Mouse (Mus musculus) neural tube, embryonic 12.5 days (tissue): ENCODE results near the gene Ftl1. TPM values are rescaled to one million over a fixed set of nuclear protein-coding genes. Genes with fewer than 3 reads are reported as not detected.

ENCODE experiments used
- ATAC-seq: fragments of 200-750 bp; cut with Nextera tagmentation; 2 replicates; pipeline ENCODE4 v1.8.0; 2017; ENCODE audit warnings: low read depth, mild to moderate bottlenecking, moderate TSS enrichment, moderate library complexity; ENCODE audit not compliant: low FRiP score
- H3K27ac ChIP-seq: fragments of 300-500 bp; sonication (generic); 2 replicates; pipeline ENCODE4 v1.5.1; 2016
- H3K27me3 ChIP-seq: fragments of 300-500 bp; sonication (generic); replicated peaks from 2 replicates; pipeline ENCODE4 v1.6.1; 2016; ENCODE audit warnings: mild to moderate bottlenecking
- H3K36me3 ChIP-seq: fragments of 300-500 bp; sonication (generic); 2 replicates; pipeline ENCODE4 v1.6.1; 2016; ENCODE audit warnings: mild to moderate bottlenecking
- H3K4me1 ChIP-seq: fragments of 300-500 bp; sonication (generic); 2 replicates; pipeline ENCODE4 v1.6.1; 2016
- H3K4me2 ChIP-seq: fragments of 300-500 bp; sonication (generic); replicated peaks from 2 replicates; pipeline ENCODE4 v1.6.1; 2016; ENCODE audit warnings: mild to moderate bottlenecking
- H3K4me3 ChIP-seq: fragments of 300-500 bp; sonication (generic); 2 replicates; pipeline ENCODE4 v1.5.1; 2016
- H3K9ac ChIP-seq: fragments of 300-500 bp; sonication (generic); 2 replicates; pipeline ENCODE4 v1.6.1; 2016; ENCODE audit warnings: mild to moderate bottlenecking
- H3K9me3 ChIP-seq: fragments of 300-500 bp; sonication (generic); 2 replicates; pipeline ENCODE4 v1.6.1; 2016; ENCODE audit warnings: mild to moderate bottlenecking
- WGBS: fragments of 180-500 bp; shearing (Covaris S2); methylation state at CpG from one replicate; pipeline ENCODE4 v1.1.7; 2016; 5-methylcytosine and 5-hydroxymethylcytosine counted together
- polyA plus RNA-seq: library from polyadenylated mRNA; unstranded; fragments of >200 nt; fragmentation: Nextera tagmentation; extraction: Ambion mirVana; gene quantifications from 2 replicates; pipeline ENCODE4 v1.2.1, GENCODE M21; 2016

The Ftl1 gene
- polyA plus RNA-seq, 1 experiment from 2014 or later = 5,746 TPM

GRCm38 (mm10) chr7:45437521-45438276, 22.0 kb downstream of the Ftl1 start, which contains the start of gene Ruvbl2:
Gene Ruvbl2, minus strand, starts transcription at chr7:45438096.
- Histone ChIP-seq H3K4me3 (no peak within 1 kb of the TSS), H3K4me2 (peak within 1 kb of the TSS; percentile 14), H3K27me3 (no peaks in the 10 kb centered on the region), H3K27ac (no peak within 1 kb of the TSS), H3K4me1 (peaks cover 42% of the 10 kb centered on the region), H3K9me3 (no peaks in the 10 kb centered on the region), H3K9ac (no peak within 1 kb of the TSS), H3K36me3 (peaks cover 23% of the 10 kb centered on the region)
- ATAC-seq = no peak
- 17% methylated on average over 19 of the region's 19 CpGs for WGBS

DNA sequence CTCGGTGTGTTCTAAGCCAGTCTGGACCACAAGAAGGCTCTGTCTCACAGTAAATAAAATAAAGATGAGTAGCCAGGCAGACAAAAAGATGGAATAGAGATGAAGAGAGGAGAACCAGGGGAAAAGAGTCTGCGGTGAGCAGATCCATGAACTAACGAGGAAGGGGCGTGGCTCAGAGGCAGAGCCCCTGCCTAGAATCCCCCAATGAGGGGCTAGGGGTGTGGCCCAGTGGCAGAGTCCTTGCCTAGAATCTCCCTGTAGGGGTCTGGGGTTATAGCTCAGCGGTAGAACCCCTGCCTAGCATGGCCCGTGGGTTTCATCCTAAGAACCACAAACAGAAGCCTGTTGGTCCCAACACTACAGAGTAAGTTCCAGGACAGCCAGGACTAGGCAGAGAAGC, 22.6 kb downstream of the Ftl1 start:
- Histone ChIP-seq H3K4me2 (peak overlapping the region; percentile 14; the same call in 1 of the 2 replicates), H3K4me1 (peaks cover 43% of the 10 kb centered on the region), H3K9ac (no peak overlapping the region)

DNA sequence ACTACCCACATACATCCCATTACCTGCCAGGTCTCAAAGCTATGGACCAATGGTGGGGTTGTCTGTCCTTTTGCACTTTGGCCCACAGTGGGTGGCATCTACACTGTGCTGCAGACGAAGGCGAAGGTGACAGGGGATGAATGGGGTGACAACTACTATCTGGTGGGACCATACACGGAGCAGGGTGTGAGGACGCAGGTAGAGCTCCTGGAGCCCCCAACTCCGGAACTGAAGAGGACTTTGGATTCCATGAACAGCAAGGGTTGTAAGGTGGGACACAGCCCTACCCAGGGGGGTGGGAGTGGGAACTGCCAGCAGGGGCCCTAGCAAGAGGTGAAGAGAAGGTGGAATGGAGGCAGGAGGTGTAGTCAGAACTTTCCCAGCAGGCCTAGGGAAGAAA, 23.2 kb downstream of the Ftl1 start:
- Histone ChIP-seq H3K4me2 (0 out of 2 replicates have a peak overlapping the region, but pooled peaks have one; percentile 7), H3K27me3 (no peaks in the 10 kb centered on the region), H3K4me1 (peaks cover 43% of the 10 kb centered on the region), H3K27ac (no peak overlapping the region), H3K9ac (peak overlapping the region; percentile 5; the same call in 1 of the 2 replicates), H3K9me3 (no peaks in the 10 kb centered on the region), H3K4me3 (no peak overlapping the region), H3K36me3 (peaks cover 27% of the 10 kb centered on the region)
- 94% methylated on average over 5 of the region's 5 CpGs for WGBS
- ATAC-seq = no peak

More for the DNA sequence above, 22.6 kb downstream of the Ftl1 start:
- no peak for ATAC-seq
- Histone ChIP-seq H3K27me3 (no peaks in the 10 kb centered on the region), H3K9me3 (no peaks in the 10 kb centered on the region), H3K4me3 (no peak overlapping the region), H3K27ac (no peak overlapping the region), H3K36me3 (peaks cover 25% of the 10 kb centered on the region)
- 22% methylated on average over 6 of the region's 6 CpGs for WGBS

GRCm38 (mm10) chr7:45435038-45435437, 24.6 kb downstream of the Ftl1 start:
- peak; percentile 7; the same call in 1 of the 2 replicates for ATAC-seq
- Histone ChIP-seq H3K27me3 (no peaks in the 10 kb centered on the region), H3K4me3 (peak overlapping the region; percentile 85), H3K36me3 (peaks cover 27% of the 10 kb centered on the region), H3K4me2 (peak overlapping the region; percentile 83), H3K4me1 (peaks cover 43% of the 10 kb centered on the region), H3K9ac (peak overlapping the region; percentile 53), H3K27ac (no peak overlapping the region), H3K9me3 (no peaks in the 10 kb centered on the region)
- WGBS = 3% methylated on average over 16 of the region's 16 CpGs

DNA sequence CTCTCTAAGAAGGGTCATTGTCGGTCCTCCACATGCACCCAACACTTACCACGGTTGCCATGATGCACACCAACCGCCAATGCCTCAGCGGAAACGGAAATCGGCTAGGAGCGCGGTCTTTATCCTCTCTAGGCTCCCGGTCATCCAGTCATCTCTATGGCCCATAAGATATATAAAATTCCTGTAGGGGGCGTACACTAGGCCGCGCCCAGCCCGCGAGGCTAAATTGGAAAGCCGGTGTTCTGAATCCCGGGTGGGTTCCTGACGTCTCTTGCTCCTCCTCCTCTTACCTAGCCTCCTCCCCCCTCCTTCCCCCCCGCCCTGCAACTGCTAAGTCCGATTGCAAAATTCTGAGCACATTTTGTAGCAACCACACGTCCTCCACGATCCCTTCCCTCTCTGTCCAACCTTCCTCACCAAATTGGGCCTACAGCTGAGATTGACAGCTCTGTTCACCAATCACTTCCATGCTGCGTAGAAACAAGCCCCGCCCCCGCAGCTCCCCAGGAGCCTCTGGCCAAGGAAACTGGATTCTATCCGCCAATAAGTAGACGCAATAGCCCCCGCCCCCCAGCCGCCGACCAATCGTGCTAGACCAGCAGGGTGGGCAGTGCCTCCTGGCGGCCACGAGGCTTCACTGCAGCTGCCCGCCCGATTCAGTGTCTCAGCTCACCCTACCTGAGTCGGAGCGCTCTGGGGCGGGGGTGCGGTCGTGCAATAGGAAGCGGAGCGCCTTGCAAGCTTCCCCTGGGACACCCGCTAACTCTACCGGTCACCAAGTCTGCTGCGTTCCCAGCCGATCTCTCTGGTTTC, 25.3 kb downstream of the Ftl1 start, which contains the start of gene Gys1:
Gene Gys1 (plus strand): TSS at position 642 of the 813 bp plus-strand sequence.
- Histone ChIP-seq H3K9me3 (no peaks in the 10 kb centered on the region), H3K4me2 (peak within 1 kb of the TSS; percentile 83), H3K27ac (peak within 1 kb of the TSS; percentile 60), H3K4me1 (peaks cover 43% of the 10 kb centered on the region), H3K36me3 (peaks cover 27% of the 10 kb centered on the region), H3K4me3 (peak within 1 kb of the TSS; percentile 85), H3K27me3 (no peaks in the 10 kb centered on the region), H3K9ac (peak within 1 kb of the TSS; percentile 76)
- WGBS = under 1% methylated on average over 45 of the region's 45 CpGs
- peak; percentile 97 for ATAC-seq

DNA sequence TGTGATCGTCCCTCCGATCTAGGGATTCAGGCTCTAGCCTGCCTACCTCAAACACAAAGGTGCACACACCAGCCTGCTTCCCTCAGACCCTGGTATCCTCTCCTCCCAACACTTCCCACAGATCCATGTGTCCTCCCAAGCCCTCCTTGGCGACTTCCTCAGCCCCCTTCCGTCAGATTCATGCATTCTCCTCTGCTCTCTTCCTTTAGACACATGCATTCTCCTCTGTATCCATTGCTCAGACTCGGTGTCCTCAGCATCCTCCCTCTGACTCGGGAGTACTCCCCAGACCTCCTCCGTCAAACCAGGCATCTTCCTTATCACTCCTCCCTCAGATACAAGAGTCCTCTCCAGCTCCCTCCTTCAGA, 25.9 kb downstream of the Ftl1 start:
- Histone ChIP-seq H3K27me3 (no peaks in the 10 kb centered on the region), H3K4me2 (peak overlapping the region; percentile 83), H3K9ac (peak overlapping the region; percentile 76), H3K9me3 (no peaks in the 10 kb centered on the region), H3K4me3 (peak overlapping the region; percentile 85), H3K27ac (peak overlapping the region; percentile 60; the same call in 1 of the 2 replicates), H3K4me1 (peaks cover 43% of the 10 kb centered on the region), H3K36me3 (peaks cover 33% of the 10 kb centered on the region)
- WGBS = 2% methylated on average over 7 of the region's 7 CpGs
- ATAC-seq = no peak

DNA sequence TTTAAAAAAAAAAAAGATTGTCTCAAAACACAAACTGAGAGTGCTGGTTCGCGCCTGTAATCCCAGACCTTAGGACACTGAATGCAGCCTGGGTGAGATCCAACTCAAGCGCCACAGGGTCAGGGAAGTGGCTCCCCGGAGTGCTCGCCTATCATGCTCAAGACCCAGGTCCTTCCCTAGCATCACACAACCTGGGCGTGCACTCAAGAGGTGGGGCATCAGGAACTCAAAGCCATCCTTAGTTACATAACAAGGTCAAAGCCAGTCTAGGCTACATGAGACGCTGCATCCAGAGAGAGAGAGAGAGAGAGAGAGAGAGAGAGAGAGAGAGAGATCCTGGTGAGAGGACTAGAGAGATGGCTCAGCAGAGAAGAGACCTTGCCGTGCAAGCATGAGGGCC, 33.1 kb downstream of the Ftl1 start:
- no peak overlapping the region for H3K27ac ChIP-seq
- H3K9me3 ChIP-seq = no peaks in the 10 kb centered on the region
- no peak for ATAC-seq
- H3K4me1 ChIP-seq = no peaks in the 10 kb centered on the region
- H3K27me3 ChIP-seq = peaks cover under 1% of the 10 kb centered on the region; the same call in 1 of the 2 replicates
- H3K4me3 ChIP-seq = no peak overlapping the region
- WGBS = 94% methylated on average over 8 of the region's 8 CpGs
- H3K9ac ChIP-seq = no peak overlapping the region
- H3K4me2 ChIP-seq = no peak overlapping the region
- peaks cover 90% of the 10 kb centered on the region for H3K36me3 ChIP-seq

DNA sequence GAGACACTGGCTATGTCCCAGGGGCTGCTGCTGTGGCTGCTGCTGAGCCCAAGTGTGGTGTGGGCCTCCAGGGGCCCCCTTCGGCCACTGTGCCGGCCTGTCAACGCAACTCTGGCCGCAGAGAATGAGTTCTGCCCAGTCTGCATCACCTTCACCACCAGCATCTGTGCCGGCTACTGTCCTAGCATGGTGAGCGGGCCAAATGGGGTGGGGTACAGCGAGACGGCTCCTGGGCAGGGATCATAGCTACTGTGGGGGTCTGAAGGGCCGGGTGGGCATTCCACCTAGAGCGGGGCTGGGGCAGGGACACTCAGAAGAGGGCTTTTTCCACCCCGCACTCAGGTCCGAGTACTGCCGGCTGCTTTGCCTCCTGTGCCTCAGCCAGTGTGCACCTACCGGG, 38.5 kb downstream of the Ftl1 start:
- WGBS = 89% methylated on average over 14 of the region's 14 CpGs
- Histone ChIP-seq H3K9me3 (no peaks in the 10 kb centered on the region), H3K36me3 (peaks cover 52% of the 10 kb centered on the region), H3K27ac (no peak overlapping the region), H3K9ac (no peak overlapping the region), H3K27me3 (peaks cover 52% of the 10 kb centered on the region), H3K4me3 (no peak overlapping the region), H3K4me1 (no peaks in the 10 kb centered on the region), H3K4me2 (no peak overlapping the region)
- no peak for ATAC-seq

GRCm38 (mm10) chr7:45420615-45420919, 39.1 kb downstream of the Ftl1 start, which contains the start of gene Lhb:
Gene Lhb, plus strand, starts transcription at chr7:45420820.
- H3K27me3 ChIP-seq = peaks cover 58% of the 10 kb centered on the region
- ATAC-seq = no peak
- H3K4me3 ChIP-seq = no peak within 1 kb of the TSS
- H3K36me3 ChIP-seq = peaks cover 50% of the 10 kb centered on the region
- H3K9ac ChIP-seq = no peak within 1 kb of the TSS
- 0 out of 2 replicates have a peak, but pooled peaks cover under 1% of the 10 kb centered on the region for H3K4me1 ChIP-seq
- H3K27ac ChIP-seq = no peak within 1 kb of the TSS
- H3K9me3 ChIP-seq = no peaks in the 10 kb centered on the region
- 60% methylated on average over 6 of the region's 6 CpGs for WGBS
- H3K4me2 ChIP-seq = no peak within 1 kb of the TSS

- no peak for ATAC-seq
- H3K4me1 ChIP-seq = 0 out of 2 replicates have a peak, but pooled peaks cover 3% of the 10 kb centered on the region
- H3K4me3 ChIP-seq = no peak overlapping the region
- H3K4me2 ChIP-seq = no peak overlapping the region
- H3K36me3 ChIP-seq = peaks cover 47% of the 10 kb centered on the region
- whole genome bisulfite sequencing = 11% methylated on average over 27 of the region's 27 CpGs
- H3K9ac ChIP-seq = no peak overlapping the region
- no peaks in the 10 kb centered on the region for H3K9me3 ChIP-seq
- H3K27me3 ChIP-seq = peaks cover 63% of the 10 kb centered on the region
- H3K27ac ChIP-seq = no peak overlapping the region
Observed at GRCm38 (mm10) chr7:45419859-45420614, 39.6 kb downstream of the Ftl1 start.

GRCm38 (mm10) chr7:45417962-45418492, 41.7 kb downstream of the Ftl1 start:
- H3K4me3 ChIP-seq = no peak overlapping the region
- peaks cover 15% of the 10 kb centered on the region for H3K4me1 ChIP-seq
- 10% methylated on average over 13 of the region's 13 CpGs for WGBS
- no peak overlapping the region for H3K27ac ChIP-seq
- peaks cover 27% of the 10 kb centered on the region for H3K36me3 ChIP-seq
- H3K9me3 ChIP-seq = no peaks in the 10 kb centered on the region
- H3K9ac ChIP-seq = no peak overlapping the region
- peaks cover 84% of the 10 kb centered on the region for H3K27me3 ChIP-seq
- no peak overlapping the region for H3K4me2 ChIP-seq
- ATAC-seq = no peak
